Mouse (Mus musculus) neural tube, embryonic 12.5 days (tissue): ENCODE measurements at regions not wholly inside any gene's neighbourhood (a gene's known extent, or its start where the extent isn't known, plus 50 kb on each side); places are given as distances from the start of the nearest gene placed in this dataset.

ENCODE experiments used
- ATAC-seq: fragments of 200-750 bp; cut with Nextera tagmentation; 2 replicates; pipeline ENCODE4 v1.8.0; 2017; ENCODE audit warnings: low read depth, mild to moderate bottlenecking, moderate TSS enrichment, moderate library complexity; ENCODE audit not compliant: low FRiP score
- H3K27ac ChIP-seq: fragments of 300-500 bp; sonication (generic); 2 replicates; pipeline ENCODE4 v1.5.1; 2016
- H3K27me3 ChIP-seq: fragments of 300-500 bp; sonication (generic); replicated peaks from 2 replicates; pipeline ENCODE4 v1.6.1; 2016; ENCODE audit warnings: mild to moderate bottlenecking
- H3K36me3 ChIP-seq: fragments of 300-500 bp; sonication (generic); 2 replicates; pipeline ENCODE4 v1.6.1; 2016; ENCODE audit warnings: mild to moderate bottlenecking
- H3K4me1 ChIP-seq: fragments of 300-500 bp; sonication (generic); 2 replicates; pipeline ENCODE4 v1.6.1; 2016
- H3K4me2 ChIP-seq: fragments of 300-500 bp; sonication (generic); replicated peaks from 2 replicates; pipeline ENCODE4 v1.6.1; 2016; ENCODE audit warnings: mild to moderate bottlenecking
- H3K4me3 ChIP-seq: fragments of 300-500 bp; sonication (generic); 2 replicates; pipeline ENCODE4 v1.5.1; 2016
- H3K9ac ChIP-seq: fragments of 300-500 bp; sonication (generic); 2 replicates; pipeline ENCODE4 v1.6.1; 2016; ENCODE audit warnings: mild to moderate bottlenecking
- H3K9me3 ChIP-seq: fragments of 300-500 bp; sonication (generic); 2 replicates; pipeline ENCODE4 v1.6.1; 2016; ENCODE audit warnings: mild to moderate bottlenecking
- WGBS: fragments of 180-500 bp; shearing (Covaris S2); methylation state at CpG from one replicate; pipeline ENCODE4 v1.1.7; 2016; 5-methylcytosine and 5-hydroxymethylcytosine counted together

DNA sequence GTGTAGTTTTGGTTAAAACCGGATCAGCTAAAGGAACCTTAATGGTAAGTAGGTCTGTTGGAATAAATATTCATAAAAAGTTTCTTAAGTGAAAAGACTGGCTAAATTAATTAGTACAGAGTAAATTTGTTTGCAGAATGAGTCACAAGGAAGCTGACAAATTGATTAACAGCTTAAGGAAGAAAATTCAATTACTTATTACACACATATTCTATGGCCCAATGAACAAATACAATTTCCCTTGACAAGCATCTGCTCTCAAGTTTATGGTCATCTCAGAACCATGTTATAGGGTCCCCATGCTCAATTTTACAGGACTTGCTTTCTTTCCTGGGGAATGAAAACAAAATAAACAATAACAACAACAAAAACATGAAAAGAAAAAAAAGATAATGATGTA lies 231.4 kb upstream of the Frg1 start:
- no peaks in the 10 kb centered on the region for H3K9me3 ChIP-seq
- 96% methylated on average over 1 of the region's 1 CpGs for WGBS
- no peak overlapping the region for H3K27ac ChIP-seq
- no peaks in the 10 kb centered on the region for H3K27me3 ChIP-seq
- H3K36me3 ChIP-seq: no peaks in the 10 kb centered on the region
- ATAC-seq: no peak
- H3K4me1 ChIP-seq: no peaks in the 10 kb centered on the region
- H3K9ac ChIP-seq: no peak overlapping the region
- no peak overlapping the region for H3K4me2 ChIP-seq
- no peak overlapping the region for H3K4me3 ChIP-seq

DNA sequence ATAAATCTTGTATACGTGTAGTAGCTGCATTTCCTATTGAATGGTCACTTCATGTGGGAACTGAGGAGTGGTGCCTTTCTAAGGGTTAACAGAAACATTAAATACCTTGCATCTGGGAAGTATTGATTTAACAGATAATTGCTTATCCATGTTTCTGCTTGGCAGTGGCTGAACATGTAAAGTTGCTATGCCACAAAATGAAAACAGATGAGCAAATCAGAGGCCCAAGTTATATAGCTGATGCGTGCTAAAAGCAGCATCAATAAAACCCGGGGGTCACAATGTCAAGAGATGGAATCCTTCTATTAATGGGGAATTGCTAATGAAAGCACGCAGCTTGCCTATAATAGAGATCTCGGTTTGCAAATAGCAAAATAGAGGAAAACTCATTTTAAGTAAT lies 227.8 kb upstream of the Frg1 start:
- no peak for ATAC-seq
- H3K27ac ChIP-seq: no peak overlapping the region
- H3K4me2 ChIP-seq: no peak overlapping the region
- no peaks in the 10 kb centered on the region for H3K9me3 ChIP-seq
- no peaks in the 10 kb centered on the region for H3K4me1 ChIP-seq
- no peaks in the 10 kb centered on the region for H3K27me3 ChIP-seq
- H3K36me3 ChIP-seq: no peaks in the 10 kb centered on the region
- H3K9ac ChIP-seq: no peak overlapping the region
- 73% methylated on average over 5 of the region's 5 CpGs for WGBS
- no peak overlapping the region for H3K4me3 ChIP-seq

DNA sequence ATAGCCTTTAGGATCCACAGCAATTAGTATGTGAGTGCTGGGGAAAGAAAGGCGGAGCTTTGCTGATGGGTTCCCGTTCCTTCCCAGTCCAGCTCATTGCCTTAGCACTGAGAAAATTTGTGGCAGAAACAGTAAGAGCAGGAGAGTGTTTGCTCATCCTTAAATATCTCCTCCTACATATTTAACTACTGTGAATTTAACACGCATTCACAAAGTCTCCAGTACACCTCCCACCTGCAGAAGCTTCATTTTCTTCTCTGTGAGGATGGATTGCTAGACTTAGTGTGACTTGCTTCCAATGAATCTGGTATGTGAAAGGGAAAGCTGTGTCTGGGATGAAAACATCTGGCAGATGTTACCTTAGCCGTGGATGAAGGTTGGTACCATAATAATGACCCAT lies 207.0 kb upstream of the Frg1 start:
- Histone ChIP-seq H3K36me3 (no peaks in the 10 kb centered on the region), H3K9ac (no peak overlapping the region), H3K4me1 (no peaks in the 10 kb centered on the region), H3K27ac (no peak overlapping the region), H3K9me3 (no peaks in the 10 kb centered on the region), H3K27me3 (no peaks in the 10 kb centered on the region), H3K4me2 (no peak overlapping the region), H3K4me3 (no peak overlapping the region)
- WGBS: 78% methylated on average over 4 of the region's 4 CpGs
- ATAC-seq: no peak

DNA sequence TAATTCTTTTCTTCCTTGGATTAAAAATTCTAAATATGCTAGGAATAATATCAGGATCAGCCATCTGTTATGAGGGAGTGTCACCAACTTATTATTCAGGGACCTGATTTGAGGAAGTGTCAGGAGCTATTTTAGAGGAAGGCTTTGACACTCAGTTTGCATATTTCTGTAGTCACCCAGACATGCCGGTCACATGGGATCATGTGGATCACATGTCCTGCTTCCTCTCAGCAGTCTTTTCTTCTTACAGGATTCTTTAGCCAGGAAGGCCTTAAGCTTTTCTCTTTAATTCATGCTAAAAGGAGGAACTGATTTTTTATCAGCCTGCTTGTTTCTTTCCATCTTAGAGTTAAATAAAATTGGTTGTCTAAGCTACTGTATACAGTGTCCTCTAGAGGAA lies 183.4 kb upstream of the Frg1 start:
- no peak for ATAC-seq
- Histone ChIP-seq H3K4me2 (no peak overlapping the region), H3K27me3 (no peaks in the 10 kb centered on the region), H3K36me3 (no peaks in the 10 kb centered on the region), H3K4me1 (no peaks in the 10 kb centered on the region), H3K9me3 (no peaks in the 10 kb centered on the region), H3K9ac (no peak overlapping the region), H3K4me3 (no peak overlapping the region), H3K27ac (no peak overlapping the region)
- WGBS: 91% methylated on average over 1 of the region's 1 CpGs

DNA sequence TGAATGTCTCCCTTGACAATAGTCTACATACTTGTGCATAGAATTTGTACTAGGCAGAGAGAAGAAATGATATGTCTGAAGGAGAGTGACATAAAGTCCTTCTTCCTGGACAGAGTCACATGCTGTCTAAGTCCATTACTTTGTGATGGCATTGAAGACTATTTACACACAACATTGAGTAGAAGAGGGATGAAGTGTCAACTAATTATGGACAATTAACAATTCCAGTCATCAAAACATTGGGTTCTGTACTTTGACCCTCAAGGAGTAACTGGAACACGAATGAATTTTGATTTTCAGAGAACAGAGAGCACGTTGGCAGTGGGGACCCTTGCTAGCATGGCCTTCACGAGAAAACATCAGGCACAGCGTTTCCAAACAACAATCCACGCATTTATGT lies 177.6 kb upstream of the Frg1 start:
- Histone ChIP-seq H3K4me2 (no peak overlapping the region), H3K27ac (no peak overlapping the region), H3K9me3 (no peaks in the 10 kb centered on the region), H3K4me3 (no peak overlapping the region), H3K9ac (no peak overlapping the region), H3K36me3 (no peaks in the 10 kb centered on the region), H3K27me3 (no peaks in the 10 kb centered on the region), H3K4me1 (no peaks in the 10 kb centered on the region)
- no peak for ATAC-seq
- 88% methylated on average over 5 of the region's 5 CpGs for WGBS

DNA sequence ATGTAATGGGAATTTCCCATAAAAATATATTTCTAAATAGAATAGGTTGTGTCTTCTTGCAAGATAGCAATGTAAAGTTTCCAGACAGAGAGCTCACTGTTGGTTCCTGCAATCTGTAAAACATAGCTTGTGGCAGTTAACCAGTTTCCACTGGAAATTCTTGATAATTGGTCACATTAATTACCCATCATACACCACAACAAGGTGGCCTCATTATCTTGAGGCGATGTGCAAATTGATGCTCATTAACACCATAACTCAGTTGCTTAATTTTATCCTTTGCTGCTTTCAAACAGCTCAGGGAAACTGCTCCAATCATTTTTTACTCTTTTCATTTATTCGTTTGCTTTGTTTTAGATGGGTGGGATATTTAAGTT lies 176.8 kb upstream of the Frg1 start:
- no peak overlapping the region for H3K9ac ChIP-seq
- ATAC-seq: no peak
- 72% methylated on average over 2 of the region's 2 CpGs for WGBS
- no peaks in the 10 kb centered on the region for H3K9me3 ChIP-seq
- no peak overlapping the region for H3K4me2 ChIP-seq
- H3K27me3 ChIP-seq: no peaks in the 10 kb centered on the region
- no peaks in the 10 kb centered on the region for H3K4me1 ChIP-seq
- H3K36me3 ChIP-seq: no peaks in the 10 kb centered on the region
- no peak overlapping the region for H3K27ac ChIP-seq
- H3K4me3 ChIP-seq: no peak overlapping the region

DNA sequence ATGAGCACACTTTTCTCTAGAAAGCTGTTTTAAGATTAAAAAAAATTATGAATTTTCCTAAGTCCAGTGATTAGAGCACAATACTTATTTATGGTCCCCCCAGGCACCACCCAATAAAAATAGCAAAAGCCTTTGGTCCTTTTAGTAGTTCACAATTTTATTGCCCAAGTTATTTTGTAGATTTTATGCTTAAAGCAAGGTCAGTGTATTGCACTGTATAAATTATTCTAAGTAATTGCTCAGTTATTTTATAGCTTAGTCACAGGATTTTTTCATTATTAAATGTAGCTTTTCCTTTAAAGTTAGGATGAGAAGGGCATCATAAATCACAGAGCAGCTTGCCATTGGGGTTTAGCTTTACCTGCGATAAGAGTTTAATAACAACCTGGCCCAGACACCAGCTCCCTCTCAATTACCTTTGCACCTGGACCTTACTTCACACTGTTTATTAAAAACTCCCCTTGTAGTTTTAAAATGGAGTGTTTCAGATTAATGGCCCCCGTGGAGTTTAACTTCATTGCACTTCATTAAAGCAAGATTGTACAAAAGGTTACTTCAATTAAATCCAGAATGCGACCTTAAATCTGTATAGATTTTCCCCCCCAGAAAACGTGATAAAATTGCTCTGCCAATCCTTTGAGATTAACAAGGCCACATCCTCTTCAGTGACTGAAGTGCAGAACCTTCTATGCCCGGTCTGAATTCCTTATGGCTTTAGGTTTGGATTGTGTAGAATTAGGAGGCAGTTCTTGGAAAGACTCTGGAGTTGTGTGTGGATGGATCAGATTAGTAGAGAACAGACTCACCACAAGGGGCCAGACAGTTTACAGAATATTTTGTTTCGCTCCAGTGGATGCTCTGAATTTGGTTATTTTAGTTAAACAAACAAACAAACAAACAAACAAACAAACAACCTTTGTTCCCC lies 176.1 kb upstream of the Frg1 start:
- no peak for ATAC-seq
- Histone ChIP-seq H3K27me3 (no peaks in the 10 kb centered on the region), H3K27ac (no peak overlapping the region), H3K4me2 (no peak overlapping the region), H3K4me1 (no peaks in the 10 kb centered on the region), H3K36me3 (no peaks in the 10 kb centered on the region), H3K9me3 (no peaks in the 10 kb centered on the region), H3K9ac (no peak overlapping the region), H3K4me3 (no peak overlapping the region)
- 77% methylated on average over 6 of the region's 6 CpGs for WGBS

DNA sequence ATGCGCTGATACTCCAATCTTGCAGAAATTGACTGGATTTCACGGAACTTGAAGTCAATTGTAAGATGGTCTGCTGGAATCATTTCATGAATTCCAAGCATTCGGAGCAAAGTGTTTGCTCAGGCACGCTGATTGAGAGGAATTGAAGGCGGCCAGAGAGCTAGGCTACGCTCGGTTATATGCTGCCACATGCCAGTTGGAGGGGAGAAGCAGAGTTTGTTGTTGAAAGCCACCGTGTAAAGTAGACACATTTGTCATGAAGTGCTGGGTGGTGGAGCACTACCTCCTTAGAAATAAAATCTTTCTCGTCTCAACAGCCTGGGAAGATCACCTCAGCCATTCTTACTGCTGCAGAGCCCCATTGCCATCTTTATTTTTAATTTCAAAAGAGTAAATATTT lies 175.3 kb upstream of the Frg1 start:
- H3K9ac ChIP-seq: no peak overlapping the region
- ATAC-seq: no peak
- WGBS: 63% methylated on average over 9 of the region's 9 CpGs
- no peaks in the 10 kb centered on the region for H3K4me1 ChIP-seq
- no peaks in the 10 kb centered on the region for H3K36me3 ChIP-seq
- no peak overlapping the region for H3K4me2 ChIP-seq
- H3K4me3 ChIP-seq: no peak overlapping the region
- no peak overlapping the region for H3K27ac ChIP-seq
- H3K27me3 ChIP-seq: no peaks in the 10 kb centered on the region
- no peaks in the 10 kb centered on the region for H3K9me3 ChIP-seq

DNA sequence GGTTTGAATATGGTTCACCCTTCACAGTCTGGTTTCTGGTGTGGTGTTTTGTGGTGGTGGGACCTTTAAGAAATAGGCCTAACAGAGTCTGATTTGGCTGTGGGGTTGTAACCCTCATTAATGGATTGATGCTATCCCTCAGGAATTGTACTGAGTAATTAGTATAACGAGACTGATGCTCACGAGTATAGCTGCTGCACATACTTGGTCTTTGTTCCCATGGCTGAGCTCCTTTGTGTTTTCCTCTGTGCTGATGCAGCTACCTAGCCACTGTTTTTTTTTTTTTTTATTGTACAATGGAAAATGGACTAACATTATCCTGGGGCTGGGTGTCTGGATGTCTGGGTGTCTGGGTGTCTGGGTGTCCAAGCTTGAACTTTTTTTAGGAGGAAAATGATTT lies 171.3 kb upstream of the Frg1 start:
- 63% methylated on average over 2 of the region's 2 CpGs for WGBS

DNA sequence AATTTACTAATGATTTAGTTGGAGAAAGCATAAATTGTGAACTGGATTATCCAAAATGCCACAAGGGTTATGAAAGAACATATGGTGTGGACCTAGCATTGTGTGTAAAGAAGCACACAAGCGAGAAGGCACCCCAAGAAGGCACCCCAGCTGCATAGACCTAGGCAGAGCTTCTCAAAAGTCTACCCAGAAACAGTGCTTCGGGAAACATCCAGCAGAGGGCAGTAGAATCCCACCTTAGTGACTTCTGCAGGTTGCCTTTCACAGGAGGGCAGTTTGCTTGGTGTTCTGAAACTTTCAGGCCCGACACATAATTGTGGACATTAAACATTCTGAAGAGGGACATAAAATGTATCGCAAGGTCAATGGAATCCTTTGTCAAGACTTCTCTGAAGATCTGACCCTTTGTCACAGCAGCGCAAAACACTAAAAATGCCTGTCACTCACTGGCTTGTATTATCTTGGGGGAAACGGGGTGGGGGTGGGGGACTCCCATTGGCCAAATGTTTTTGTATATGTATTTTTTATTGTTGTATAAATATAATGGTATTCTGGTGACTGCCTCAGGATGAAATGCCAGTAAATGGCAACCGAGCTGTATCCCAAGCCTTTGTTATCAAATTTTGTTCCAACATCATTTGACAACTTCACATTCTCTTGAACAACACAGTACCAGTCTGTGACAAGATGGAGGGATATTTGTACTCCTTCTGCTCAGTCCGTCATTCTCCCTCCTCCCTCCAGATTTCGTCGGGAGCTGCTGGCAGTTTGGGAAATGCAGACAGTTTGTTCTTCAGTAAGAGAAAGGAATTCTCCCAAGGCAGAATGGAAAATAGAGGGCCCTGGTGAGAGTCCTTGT lies 156.4 kb upstream of the Frg1 start:
- Histone ChIP-seq H3K9ac (no peak overlapping the region), H3K9me3 (no peaks in the 10 kb centered on the region), H3K4me1 (no peaks in the 10 kb centered on the region), H3K4me3 (no peak overlapping the region), H3K36me3 (no peaks in the 10 kb centered on the region), H3K27me3 (no peaks in the 10 kb centered on the region), H3K4me2 (no peak overlapping the region), H3K27ac (no peak overlapping the region)
- peak; percentile 66 for ATAC-seq
- WGBS: 41% methylated on average over 10 of the region's 10 CpGs

More for the DNA sequence above, 171.3 kb upstream of the Frg1 start:
- no peak for ATAC-seq
- no peaks in the 10 kb centered on the region for H3K9me3 ChIP-seq
- no peak overlapping the region for H3K4me3 ChIP-seq
- H3K4me1 ChIP-seq: no peaks in the 10 kb centered on the region
- H3K27me3 ChIP-seq: no peaks in the 10 kb centered on the region
- H3K9ac ChIP-seq: no peak overlapping the region
- H3K4me2 ChIP-seq: no peak overlapping the region
- no peak overlapping the region for H3K27ac ChIP-seq
- H3K36me3 ChIP-seq: no peaks in the 10 kb centered on the region

DNA sequence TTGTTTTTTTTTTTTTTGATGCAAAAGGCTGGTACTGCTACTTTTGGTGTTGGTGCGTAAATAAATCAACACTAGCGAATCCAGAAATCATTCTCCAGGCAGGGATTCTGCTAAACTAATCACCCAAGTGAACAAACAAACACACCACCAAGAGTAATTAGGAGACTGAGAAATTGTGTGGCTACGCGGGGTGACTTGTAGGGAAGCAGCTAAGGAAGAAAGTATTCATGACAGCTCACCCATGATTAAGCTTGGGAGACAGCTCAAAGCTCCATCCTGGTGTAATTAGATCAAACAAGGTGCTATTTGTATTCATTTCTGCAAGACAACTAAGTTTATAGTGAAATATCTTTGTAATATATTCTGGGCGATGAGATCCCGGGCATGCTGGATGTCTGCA lies 153.7 kb upstream of the Frg1 start:
- Histone ChIP-seq H3K4me1 (no peaks in the 10 kb centered on the region), H3K27ac (no peak overlapping the region), H3K4me2 (no peak overlapping the region), H3K9ac (no peak overlapping the region), H3K36me3 (no peaks in the 10 kb centered on the region), H3K4me3 (no peak overlapping the region), H3K27me3 (no peaks in the 10 kb centered on the region), H3K9me3 (no peaks in the 10 kb centered on the region)
- 88% methylated on average over 6 of the region's 6 CpGs for WGBS
- no peak for ATAC-seq

DNA sequence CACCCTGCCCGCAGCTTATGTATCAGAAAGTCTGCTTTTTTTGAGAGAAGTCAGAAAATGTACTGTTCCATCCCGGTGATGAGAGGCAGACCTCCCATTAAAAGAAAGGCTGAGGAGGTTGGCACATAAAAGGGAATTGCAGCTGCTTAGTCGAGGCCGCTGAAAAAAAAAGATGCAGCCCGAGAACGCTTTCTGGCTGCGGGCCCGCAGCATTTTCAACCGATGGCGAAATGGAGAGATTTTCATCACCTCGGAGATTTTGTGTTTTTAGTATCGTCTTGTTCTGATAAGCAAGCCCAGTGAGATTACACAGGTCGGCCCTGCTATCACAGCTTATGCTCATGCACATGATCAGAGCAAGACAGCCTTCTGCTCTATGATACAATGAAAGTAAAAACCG lies 145.1 kb upstream of the Frg1 start:
- no peak for ATAC-seq
- no peaks in the 10 kb centered on the region for H3K4me1 ChIP-seq
- no peaks in the 10 kb centered on the region for H3K36me3 ChIP-seq
- H3K9ac ChIP-seq: no peak overlapping the region
- H3K4me2 ChIP-seq: no peak overlapping the region
- H3K27ac ChIP-seq: no peak overlapping the region
- no peaks in the 10 kb centered on the region for H3K27me3 ChIP-seq
- no peaks in the 10 kb centered on the region for H3K9me3 ChIP-seq
- H3K4me3 ChIP-seq: no peak overlapping the region
- WGBS: 90% methylated on average over 14 of the region's 14 CpGs
